Mouse (Mus musculus) urinary bladder, adult 18-20 months (tissue): ENCODE data around the gene Sel1l3.

ENCODE experiments used
- DNase-seq, 2 experiments: peaks; one replicate each; pipeline ENCODE4 v3.0.0; 2022; ENCODE audit warnings: low spot score in 2 of 2, mixed read lengths in 2 of 2

Gene Sel1l3

GRCm38 (mm10) chr5:53174461-53174860 lies 39.3 kb downstream of the Sel1l3 start:
- DNase-seq: no peak

GRCm38 (mm10) chr5:53172908-53173307 lies 40.8 kb downstream of the Sel1l3 start:
- DNase-seq: no peak

GRCm38 (mm10) chr5:53172256-53172636 lies 41.5 kb downstream of the Sel1l3 start:
- DNase-seq: no peak

- no peak for DNase-seq
These were observed 42.0 kb downstream of the Sel1l3 start for GRCm38 (mm10) chr5:53171611-53172255.

GRCm38 (mm10) chr5:53167564-53167963 lies 46.2 kb downstream of the Sel1l3 start:
- DNase-seq: no peak

GRCm38 (mm10) chr5:53165672-53166071 lies 48.1 kb downstream of the Sel1l3 start:
- peak; percentile 6 to 34 for DNase-seq

GRCm38 (mm10) chr5:53162436-53162835 lies 51.3 kb downstream of the Sel1l3 start:
- no peak for DNase-seq

- DNase-seq: no peak
These were observed 52.1 kb downstream of the Sel1l3 start for GRCm38 (mm10) chr5:53161506-53162186.

- DNase-seq: no peak
These were observed 53.5 kb downstream of the Sel1l3 start for GRCm38 (mm10) chr5:53160207-53160606.

- DNase-seq: no peak
These were observed 54.1 kb downstream of the Sel1l3 start for GRCm38 (mm10) chr5:53159631-53160030.

- no peak for DNase-seq
These were observed 54.6 kb downstream of the Sel1l3 start for GRCm38 (mm10) chr5:53159166-53159565.

- no peak for DNase-seq
These were observed 57.6 kb downstream of the Sel1l3 start for GRCm38 (mm10) chr5:53155985-53156679.

- DNase-seq: no peak
These were observed 59.2 kb downstream of the Sel1l3 start for GRCm38 (mm10) chr5:53154501-53154900.

GRCm38 (mm10) chr5:53154078-53154477 lies 59.6 kb downstream of the Sel1l3 start:
- DNase-seq: no peak

- no peak for DNase-seq
These were observed 60.6 kb downstream of the Sel1l3 start for GRCm38 (mm10) chr5:53153144-53153543.

- no peak for DNase-seq
These were observed 62.3 kb downstream of the Sel1l3 start for GRCm38 (mm10) chr5:53151379-53151960.

GRCm38 (mm10) chr5:53148960-53149685 lies 64.6 kb downstream of the Sel1l3 start:
- no peak for DNase-seq

- no peak for DNase-seq
These were observed 65.4 kb downstream of the Sel1l3 start for GRCm38 (mm10) chr5:53148160-53148923.

GRCm38 (mm10) chr5:53147418-53147817 lies 66.3 kb downstream of the Sel1l3 start:
- no peak for DNase-seq

- DNase-seq: no peak
These were observed 67.1 kb downstream of the Sel1l3 start for GRCm38 (mm10) chr5:53146684-53147061.

- no peak for DNase-seq
These were observed 67.6 kb downstream of the Sel1l3 start for GRCm38 (mm10) chr5:53146049-53146683.
